Mouse (Mus musculus) forelimb bud, embryonic 11.5 days (tissue): ENCODE data around the gene Rtkn.

Experiments used
- DNase-seq: peaks from one replicate; pipeline ENCODE4 v3.0.0-alpha.2; 2012; ENCODE audit warnings: low read depth, low spot score

Gene Rtkn

DNA sequence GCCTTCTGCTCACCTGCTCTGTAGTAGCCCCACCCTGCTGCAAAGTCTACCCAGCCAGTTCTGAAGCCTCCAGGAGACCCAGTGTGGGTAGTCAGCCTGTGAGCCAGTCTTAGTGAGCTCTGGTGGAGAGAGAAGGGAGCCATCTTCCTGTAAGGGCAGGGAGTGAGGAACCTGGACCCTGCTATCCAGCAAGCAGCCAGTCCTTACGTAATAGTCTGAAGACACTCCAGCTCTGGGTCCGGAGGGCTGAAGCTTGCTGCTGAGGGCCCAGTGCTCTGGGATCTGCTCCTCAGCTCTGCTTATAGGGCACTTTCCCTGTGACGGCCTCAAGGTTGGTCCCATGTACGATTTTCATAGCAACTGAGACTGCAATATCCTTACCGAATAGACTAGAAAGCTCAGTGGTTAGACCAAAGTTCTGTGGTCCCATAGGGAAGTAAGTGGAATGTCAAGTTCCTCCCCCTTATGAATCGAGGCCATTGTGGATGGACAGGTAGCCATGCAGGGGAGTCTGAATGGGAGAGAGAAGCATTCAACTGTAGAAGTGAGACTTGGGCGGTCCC is at the start of gene Rtkn:
Gene Rtkn, plus strand, starts transcription at position 513 of the 563 bp plus-strand sequence.
- DNase-seq = no peak

DNA sequence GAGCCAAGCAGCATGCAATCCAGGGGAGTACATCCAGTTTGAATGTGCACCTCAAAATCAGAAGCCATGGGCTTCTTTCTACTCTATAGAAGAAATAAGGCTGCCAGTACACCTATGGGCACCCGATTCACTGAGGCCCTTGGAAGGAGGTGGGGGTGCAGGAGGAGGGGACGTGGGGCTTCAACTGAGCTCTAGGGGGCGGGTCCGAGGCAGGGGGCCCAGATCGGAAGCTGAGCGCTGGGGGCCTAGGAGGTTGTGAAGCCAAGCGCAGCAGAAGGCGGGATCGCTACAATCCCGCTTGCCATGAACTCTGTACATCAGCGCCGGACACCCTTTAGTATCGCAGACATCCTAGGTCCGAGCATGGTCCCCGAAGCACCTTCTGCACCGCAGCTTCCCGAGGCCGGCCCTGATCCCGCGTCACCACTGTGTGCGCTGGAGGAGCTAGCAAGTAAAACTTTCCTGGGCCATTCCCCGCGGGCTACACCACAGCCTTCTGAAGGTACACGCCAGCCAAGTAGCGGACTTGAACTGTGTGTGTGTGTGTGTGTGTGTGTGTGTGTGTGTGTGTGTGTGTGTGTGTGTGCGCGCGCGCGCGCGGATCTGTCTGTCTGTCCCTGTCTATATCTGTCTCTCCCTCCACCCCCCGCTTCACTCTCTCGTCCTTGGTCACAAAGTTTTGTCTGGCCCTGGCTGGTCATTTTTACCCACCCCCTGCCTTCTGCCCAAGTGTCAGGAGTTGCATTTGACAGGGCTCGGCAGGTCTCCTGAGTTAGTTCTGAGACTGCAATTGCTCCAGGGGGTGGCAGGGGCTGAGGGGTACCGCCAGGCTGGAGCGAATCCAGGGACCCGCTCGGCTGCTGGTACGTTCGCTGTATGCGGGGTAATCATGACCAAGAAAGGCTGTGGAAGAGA is 48.9 kb upstream of the Rtkn start, which contains the start of gene Lbx2:
Gene Lbx2, plus strand, starts transcription at position 247 of the 915 bp plus-strand sequence.
- no peak for DNase-seq

DNA sequence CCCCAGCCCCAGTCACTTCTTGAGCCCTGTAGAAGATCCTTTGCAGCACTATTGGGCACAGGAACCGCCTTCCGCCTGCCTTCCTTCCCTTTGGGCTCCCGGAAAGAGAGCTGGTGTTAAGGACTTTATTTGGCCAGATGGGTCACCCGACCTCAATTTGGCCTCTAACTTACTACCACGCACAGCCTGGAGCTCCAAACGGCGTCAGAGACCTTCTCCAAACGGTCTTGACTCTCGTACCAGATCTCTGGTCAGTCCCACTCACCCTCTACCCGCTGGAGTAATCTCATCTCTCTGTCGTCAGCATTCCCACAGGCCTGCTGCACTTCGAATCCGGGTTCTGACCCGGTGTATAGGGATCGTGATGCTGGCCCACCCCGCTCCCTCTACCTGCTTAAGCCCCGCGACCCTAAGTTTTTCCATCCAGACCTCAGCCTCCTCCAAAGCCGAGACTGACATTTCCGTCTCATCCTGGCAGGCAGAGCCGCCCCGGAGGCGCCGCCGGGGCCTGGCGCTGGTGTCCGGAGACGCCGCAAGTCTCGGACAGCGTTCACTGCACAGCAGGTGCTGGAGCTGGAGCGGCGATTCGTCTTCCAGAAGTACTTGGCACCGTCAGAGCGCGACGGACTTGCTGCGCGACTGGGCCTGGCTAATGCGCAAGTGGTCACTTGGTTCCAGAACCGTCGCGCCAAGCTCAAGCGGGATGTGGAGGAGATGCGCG is 47.9 kb upstream of the Rtkn start:
- DNase-seq = no peak

DNA sequence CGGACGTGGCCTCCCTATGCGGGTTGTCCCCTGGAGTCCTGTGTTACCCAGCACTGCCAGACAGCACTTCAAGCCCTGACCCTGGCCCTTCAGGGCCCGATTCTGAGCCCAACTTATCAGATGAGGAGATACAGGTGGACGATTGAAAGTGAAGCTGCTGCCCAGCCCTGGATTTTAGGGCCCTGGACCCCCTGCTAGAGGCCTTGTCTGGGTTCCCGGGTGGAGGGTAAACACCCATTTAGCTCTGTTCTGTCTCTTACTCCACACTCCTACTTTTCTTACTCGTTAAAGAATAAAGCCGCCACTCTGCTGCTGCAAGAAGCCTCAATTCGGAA is 47.4 kb upstream of the Rtkn start:
- DNase-seq = no peak

DNA sequence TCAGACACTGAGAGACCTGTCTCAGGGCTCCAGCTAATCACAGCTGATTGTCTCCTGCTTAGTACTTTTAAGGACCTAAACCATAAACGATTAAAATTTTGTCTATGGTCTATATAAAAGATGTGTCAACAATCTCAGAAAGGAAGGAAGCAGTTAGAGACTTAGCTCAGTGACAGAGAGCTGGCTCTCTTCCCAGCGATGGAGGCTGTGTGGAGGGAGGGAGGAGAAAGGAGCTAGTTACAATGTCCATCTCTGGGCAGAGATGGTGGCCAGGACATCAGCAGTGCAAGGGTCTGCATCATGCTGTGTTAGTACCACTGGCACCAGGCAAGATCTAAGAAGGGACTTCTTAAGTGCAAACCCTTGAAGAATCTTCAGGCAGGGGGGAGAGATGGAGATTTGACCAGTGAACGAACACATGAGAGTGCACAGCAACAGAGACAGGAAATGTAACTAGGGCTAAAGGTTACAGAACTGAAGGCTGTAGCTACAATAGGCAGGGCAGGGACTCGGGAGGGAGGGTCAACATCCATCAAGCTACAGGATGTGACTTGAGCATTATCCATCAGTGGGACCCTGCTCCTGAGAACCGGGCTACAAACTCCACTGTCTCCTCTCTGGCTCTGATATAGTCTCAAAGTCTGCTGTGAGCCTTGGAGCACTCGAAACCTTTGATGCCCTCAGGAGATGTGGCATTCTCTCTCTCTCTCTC is 42.7 kb upstream of the Rtkn start:
- DNase-seq = no peak

DNA sequence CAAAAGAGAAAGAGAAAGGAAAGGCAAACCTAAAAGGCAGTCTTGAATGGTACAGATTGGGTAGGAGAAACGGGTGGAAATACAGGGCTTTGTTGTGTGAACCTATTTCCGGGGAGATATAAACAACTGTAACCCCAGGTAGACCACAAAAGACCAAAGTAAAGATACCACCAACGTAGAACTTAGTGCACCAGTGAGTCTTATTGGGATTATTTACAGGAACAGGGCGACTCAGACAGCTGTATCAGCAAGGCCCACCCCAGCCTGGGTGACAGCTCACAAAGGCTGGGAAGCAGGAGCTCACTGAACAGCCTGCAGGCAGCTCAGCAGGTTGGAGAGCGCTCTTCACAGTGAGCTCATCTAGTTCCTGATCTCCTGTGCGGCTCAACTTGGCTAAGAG is 39.3 kb upstream of the Rtkn start:
- no peak for DNase-seq

DNA sequence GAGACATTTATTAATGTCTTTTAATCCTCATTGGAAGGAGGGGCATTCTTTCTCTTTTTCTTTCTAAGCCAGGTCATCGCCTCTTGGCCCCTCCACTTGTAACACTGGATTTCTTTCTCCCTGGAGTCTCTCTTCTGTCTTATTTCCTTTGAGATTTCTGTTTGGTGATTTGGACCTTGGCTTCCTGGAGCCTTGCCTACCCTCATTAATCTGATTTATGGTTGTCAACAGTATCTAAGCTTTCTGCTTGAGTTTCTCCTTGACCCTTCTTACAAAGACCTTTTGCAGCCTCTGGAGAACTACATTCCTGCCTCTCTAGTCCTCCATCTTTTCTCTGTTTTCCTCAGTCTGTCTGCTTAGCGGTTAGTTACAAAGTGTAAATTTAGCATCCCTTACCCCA is 36.9 kb upstream of the Rtkn start:
- DNase-seq = no peak

DNA sequence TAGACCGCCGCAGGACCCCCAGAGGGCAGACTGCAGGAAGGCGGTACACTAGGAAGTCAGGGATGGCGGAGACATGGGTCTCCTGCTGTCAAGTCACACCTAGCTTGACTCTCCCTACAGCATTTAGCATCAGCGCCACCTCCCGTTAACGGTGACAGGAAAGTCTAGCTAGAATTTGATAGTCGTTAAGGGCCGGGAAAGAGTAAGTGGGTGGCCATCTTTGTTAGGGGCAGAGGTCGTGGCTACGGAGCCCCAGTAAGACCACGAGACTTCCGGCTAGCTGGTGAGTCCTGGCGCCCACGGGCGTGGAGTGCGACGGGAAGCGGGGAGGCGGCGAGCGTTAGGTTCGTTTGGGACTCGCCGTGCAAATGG is 34.0 kb upstream of the Rtkn start, which contains the start of the genes Ccdc142 and Gm42688:
Gene Ccdc142, plus strand, starts transcription at position 286 of the 372 bp plus-strand sequence.
Gene Gm42688, plus strand, starts transcription at position 302 of the 372 bp plus-strand sequence.
- peak; percentile 79 for DNase-seq

DNA sequence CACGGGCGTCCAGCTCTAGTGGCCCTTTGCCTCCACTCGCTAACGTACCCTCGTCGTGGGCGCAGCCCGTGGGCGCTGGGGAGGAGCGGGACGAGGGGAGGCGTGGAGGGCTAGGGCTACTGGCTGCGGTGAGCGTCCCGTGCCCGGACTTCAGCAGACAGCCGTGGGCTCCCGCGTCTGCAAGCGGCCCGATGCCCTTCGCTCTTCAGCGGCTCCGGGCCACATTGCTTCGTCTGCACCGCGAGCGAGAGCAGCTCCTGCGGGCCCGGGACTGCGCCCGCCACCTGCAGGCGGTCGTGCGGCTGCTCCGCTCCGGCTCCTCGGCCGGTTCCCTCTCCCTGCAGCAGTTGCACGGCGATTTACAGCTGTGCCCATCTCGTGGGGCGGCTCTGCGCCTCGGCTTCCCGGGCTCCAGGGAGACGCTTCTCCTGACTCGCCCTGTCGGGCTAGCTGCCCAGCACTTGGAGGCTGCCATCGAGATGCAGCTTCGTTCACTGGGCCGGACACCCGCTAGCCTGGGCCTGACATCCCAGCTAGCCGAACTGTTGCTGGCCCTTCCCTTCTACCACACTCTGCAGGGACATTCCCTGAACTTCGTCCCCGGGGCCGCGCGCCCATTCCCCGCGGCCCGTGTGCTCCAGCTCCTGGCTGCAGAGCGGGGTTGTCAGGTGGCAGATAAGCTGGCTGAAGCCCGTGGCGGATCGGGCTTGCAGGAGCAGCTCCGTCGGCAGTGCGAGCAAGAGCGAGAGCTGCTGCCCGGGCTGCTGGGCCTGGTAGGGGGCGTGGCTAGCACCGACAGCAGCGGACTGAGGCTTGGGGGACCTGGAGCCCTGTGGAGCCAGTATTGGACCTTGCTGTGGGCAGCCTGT is 33.3 kb upstream of the Rtkn start:
- DNase-seq = no peak

DNA sequence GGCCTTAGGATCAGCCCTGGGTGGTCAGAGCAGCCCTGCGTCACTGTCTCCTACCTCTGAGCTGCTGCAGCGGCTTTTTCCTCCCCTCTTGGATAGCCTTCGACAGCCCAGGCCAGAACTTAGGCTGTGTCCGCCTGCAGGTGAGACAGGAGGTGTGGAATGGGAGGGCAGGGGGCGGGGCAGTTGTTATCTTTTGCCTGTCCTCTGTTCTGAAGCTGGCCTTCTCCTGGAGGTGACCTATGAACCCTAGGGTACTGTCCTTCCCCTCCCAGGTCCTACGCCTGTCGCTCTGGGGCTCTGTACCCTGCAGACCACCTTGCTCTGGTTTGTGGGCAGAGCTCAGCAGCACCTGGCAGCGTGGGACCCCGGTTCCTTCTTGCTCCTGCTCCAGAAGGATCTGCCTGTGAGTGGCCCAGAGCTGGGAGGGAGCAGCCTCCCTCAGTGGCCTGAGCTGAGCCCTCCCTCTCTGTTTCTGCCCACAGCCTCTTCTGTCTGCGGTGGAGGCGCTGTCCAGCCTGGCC is 32.1 kb upstream of the Rtkn start:
- DNase-seq = no peak

DNA sequence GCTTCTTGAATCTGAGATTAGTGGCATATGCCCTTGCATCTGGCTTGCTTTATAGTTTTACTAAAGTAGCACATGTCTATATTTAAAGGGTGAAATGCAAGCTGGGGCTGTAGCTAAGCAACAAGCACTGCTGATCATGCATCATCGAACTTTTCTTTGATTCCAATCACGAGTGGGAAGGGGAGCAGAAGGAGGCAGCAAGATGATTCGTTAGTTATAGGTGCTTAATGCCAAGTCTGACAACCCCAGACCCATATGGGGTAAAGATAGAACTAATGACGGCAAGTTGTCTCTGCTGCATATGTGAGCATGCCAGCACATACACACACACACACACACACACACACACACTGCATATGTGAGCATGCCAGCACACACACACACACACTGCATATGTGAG is 31.1 kb upstream of the Rtkn start:
- no peak for DNase-seq

DNA sequence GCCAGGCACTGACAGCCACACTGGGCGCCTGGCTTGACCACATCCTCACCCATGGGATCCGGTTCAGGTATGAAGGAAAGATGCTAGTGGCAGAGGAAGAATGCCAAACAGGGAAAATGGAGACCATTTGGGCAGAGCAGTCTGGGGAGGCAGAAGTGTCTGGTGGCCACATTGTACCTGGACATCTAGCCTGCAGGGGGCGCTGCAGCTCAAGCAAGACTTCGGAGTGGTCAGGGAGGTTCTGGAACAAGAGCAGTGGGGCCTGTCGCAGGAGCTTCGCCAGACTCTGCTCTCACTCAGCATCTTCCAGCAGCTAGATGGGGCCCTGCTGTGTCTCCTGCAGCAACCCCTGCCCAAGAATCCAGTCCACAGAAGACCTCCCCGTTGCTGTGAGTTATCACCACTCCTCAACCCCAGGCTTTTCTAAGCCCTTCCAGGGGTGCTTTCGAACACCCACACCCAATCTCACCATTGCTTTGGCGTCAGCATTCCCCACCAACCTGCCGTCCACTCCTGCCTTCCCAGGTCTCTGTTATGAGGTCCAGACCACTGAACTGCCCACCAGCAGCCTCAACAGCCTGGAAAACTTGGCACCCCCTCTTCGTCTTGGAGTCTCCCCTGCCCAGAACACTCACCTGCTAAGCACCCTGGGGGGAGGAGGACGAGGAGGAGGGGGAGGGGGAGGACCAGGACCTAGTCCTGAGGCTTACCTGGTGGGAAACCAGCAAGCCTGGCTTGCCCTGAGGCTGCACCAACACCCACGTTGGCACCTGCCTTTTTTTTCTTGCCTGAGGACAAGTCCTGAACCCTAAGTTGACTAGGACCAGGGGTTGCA is 27.5 kb upstream of the Rtkn start:
- DNase-seq = peak; percentile 81

DNA sequence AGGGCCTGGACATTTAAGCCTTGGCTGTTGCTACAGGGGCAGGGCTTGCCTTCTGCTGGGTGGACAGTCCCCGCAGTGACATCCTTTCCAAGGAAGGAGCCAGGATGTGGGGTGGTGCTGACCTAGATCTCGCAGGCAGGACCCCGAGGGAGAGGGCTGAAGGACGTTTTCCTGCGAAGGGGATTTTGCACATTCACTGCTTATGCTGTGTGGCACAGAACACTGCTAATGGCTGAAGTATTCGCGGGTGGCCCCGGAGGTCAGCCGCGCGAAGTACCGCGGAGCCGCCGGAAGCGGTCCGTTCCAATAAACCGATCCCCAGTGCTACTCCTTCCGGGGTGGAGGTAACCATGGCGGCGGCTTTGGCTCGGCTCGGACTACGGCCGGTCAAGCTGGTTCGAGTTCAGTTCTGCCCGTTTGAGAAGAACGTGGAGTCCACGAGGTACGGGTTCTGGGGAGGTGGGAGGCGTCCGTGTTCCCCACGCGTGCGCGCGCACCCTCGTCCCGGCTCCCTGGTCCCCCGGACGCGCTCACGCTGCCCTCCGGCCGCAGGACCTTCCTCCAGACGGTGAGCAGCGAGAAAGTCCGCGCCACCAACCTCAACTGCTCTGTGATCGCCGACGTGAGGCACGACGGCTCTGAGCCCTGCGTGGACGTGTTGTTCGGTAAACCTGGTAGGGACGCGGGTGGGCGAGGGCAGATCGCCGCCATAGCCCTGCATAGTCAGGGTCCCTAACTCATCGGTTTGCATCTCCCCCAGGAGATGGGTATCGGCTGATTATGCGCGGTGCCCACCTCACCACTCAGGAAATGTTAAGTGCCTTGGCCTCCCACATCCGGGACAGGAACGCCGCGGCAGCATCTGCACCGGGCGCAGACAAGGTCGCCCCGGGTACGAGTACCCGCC is 26.2 kb upstream of the Rtkn start, which contains the start of gene Mrpl53:
Gene Mrpl53, plus strand, starts transcription at position 279 of the 907 bp plus-strand sequence.
- DNase-seq = peak; percentile 60

DNA sequence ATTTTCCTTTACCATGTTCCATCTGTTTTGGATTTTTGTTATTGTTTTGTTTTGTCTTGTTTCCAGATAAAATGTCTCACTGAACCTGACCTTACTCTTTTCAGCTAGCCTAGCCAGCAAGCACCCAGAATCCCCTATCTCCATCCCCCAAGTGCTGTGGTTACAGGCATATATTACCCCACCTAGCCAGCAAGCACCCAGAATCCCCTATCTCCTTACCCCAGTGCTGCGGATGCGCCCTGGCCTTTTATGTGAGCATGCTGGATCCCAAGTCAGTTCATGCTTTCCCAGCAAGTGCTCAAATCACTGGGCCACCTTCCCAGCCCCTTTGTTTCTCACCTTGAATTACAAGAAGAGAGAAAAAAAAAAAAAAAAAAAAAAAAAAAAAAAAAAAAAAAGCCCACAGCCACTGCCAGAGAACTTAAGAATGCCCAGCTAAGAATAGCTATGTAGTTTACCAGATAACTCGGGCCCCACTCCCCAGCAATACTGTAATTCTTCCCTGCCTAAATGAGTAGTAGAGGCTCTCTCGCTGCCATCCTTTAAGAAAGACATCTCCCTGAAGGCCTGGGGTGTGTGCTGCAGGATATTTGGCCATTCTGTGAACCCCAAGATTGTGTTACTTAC is 23.6 kb upstream of the Rtkn start:
- no peak for DNase-seq

DNA sequence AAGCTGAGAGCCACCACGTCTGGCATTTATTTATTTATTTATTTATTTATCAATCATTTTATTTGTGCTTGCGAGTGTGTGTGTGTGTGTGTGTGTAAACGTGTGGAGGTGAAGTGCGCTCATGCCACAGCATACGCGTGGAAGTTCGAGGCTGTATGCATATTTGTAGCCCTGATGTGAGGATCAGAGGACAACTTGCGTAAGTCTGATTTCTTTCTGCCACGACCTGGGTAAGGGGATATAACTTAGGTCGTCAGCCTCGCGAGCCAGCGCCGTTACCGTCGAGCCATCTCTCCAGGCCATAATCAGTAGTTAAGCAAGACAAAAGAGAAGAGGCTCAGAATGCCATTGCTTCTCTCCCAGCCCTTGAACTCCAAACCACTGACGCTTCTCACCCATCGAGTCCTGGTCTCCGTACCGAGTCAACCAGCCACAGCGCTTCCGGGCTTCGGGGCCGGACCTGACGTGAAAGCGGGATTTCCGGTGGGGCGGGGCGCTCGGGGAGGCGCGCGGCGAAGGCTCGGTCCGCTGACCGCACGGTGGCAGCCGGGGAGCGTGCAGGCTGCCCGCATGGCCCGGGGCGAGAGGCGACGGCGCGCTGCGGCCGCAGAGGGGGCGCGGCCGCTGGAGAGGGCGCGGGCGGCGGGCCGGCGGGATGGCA is 20.1 kb upstream of the Rtkn start, which contains the start of gene Mogs:
Gene Mogs, plus strand, starts transcription at position 486 of the 661 bp plus-strand sequence.
- peak; percentile 85 for DNase-seq

DNA sequence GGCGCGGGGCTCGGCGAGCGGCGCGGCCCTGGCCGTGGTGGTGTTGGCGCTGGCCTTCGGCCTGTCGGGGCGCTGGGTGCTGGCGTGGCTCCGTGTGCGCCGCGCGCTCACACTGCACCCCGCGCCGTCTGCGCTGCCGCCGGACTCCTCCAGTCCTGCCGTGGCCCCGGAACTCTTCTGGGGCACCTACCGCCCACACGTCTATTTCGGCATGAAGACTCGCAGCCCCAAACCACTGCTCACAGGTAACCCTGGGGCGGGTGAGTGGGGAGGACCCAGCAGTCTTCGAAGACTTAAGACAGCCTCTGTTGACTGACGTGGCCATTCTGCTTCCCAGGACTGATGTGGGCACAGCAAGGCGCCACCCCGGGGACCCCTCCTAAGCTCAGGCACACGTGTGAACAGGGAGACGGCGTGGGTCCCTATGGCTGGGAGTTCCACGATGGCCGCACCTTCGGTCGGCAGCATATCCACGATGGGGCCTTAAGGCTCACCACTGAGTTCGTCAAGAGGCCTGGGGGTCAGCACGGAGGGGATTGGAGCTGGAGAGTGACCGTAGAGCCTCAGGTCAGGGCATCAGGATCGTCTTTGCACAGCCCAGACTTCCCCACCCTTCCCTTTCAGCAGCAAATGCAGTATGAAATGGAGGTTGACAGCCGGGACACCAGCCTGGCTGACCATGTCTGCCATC is 19.4 kb upstream of the Rtkn start:
- no peak for DNase-seq
